Mouse (Mus musculus) ovary, postnatal 14 days (tissue): ENCODE results near the gene Nhsl1.

Experiments used
- DNase-seq: peaks from one replicate; pipeline ENCODE4 v3.0.0; 2022; ENCODE audit warnings: low spot score

The Nhsl1 gene

DNA sequence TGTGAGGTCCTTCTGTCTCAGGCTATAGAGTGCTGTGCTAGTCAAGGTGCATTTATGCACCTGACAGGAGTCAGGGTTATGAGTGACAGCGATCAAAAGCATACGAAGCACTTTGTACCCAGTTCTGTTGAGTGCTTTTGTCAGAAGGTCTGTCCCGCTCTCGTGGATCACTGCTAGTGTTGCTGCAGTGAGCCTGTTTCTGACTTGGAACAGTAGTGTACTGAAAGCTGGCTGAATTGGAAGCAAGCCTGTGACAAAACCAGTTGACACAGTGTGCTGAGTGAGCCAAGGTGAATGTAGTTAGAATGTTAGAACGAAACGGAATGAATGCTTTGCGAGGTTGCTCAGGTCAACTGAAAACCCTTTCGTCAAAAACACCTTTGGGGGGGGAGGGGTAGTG, 82.2 kb downstream of the Nhsl1 start:
- no peak for DNase-seq

DNA sequence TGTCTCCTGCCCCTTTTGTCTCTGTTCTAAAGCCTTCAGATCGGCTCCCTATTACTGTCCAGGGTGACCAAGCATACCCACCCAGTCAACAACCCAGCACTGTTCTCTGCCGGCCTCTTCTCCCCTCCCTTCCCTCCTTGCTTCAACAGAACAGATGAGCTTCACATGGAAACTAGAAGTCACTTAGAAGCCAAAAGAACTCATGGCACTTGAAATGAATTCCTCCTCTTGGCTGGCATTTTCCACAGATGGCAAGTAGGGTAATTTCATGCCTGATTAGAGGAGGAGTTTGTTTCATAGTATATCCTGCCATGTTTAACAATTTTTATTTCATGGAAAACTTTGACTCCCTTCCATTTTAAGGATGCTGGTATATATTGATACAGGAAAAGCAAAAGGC, 85.2 kb downstream of the Nhsl1 start:
- DNase-seq = no peak

DNA sequence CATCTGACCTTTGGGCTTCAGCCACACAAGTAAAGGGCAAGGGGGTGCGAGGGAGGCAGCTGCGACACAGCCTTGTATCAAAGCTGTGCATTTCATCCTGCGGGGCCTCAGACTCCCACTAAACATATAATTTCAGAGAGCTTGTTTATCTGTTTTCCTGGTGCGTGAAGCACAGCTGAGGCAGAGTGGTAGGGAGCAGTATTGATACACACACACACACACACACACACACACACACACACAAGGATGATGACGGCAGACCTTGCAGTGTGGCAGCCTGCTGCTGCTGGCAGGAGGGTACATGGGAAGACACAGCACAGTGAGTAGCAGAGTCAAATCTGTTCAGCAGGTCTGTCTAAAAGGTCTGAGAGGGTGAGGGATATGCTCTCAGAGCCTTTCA, 85.9 kb downstream of the Nhsl1 start:
- no peak for DNase-seq

DNA sequence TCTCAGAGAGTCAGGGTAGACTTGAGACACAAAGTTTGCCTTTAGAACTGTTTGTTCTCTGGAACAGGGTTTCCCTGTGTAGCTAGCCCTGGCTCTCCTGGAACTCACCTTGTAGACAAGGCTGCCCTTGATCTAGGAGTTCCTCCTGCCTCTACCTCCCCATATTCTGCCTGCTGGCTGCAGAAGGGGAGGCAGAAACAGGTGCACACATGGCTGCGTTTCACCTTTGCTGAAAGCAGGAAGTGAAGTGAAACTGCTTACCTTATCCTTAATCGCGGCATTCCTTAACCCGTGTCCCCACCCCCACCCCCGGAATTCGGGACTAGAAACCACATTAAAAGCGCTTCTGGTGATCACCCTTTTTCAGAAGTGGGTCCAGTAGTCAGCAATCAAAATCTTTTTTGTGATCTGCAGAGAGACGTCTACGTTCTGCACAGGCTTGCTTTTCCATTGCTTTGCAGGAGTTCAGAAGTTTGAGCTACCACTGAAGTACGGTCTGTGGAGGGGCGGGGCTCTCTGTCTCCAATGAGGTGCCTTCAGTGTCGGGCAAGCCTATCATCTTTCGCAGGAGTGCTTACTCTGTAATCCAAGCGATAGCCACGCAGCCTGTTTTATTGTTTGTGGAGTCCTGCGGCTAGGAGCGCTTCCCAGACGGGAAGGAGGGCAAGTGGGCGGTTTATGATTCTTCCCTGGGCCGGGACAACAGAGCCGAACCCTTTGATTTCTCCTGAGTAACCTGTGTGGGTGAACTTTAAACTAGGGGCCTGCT, 88.5 kb downstream of the Nhsl1 start:
- DNase-seq = peak; percentile 63

DNA sequence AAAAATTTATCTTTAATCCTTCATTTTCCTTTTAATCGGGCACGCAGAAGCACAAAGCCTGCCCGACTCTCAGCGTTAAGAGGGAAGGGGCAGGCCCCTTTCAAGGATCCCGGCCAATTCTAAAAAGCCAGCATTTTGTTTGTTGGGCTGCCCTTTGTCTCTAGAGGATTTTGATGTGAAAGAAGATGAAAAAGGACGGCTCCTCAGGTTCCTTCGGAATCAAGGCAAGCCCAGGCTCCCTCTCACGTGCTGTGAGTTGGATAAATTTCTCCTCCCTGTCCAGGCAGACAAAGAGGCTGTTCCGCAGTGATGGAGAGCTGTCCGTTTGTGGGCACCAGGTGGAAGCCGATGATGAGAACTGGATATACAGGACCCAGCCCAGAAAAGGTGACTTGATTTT, 89.3 kb downstream of the Nhsl1 start:
- no peak for DNase-seq

DNA sequence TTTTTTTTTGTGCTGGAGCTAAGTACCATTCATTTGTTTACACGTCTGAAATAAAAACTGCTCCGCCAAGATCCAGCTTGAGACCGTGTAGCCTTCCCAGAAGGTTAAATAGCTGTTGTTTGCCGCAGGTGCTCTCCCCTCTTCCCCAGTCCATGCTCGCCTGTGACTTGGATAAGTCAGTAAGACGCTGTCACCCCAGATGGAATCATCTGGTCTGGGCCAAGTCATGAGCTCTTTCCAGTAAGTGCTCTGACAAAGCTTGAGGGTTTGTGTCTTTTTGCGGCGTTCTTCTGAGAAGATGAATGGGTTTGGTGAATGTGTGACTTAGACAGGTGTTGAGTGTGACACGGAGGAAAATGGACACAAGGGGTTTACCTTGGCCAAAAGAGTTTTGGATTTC, 89.8 kb downstream of the Nhsl1 start:
- DNase-seq = no peak

DNA sequence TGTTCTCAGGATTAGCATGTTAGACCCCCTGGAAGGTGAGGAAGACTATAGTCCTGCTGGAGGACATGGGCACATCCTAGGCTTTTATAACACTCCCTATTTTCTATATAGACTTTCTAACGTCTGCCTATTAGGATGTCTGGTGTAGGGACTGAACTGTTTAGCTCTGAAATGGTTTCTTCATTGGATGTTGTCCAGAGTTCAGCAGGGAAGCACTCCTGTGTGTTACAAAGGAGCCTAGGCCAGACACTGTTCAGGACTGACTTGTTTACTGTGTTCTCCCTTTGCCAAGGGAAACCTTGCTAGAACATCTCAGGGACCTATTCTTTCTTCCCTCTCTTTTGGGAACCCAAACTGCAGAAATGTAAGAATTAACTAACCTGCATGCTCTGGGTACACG, 90.3 kb downstream of the Nhsl1 start:
- DNase-seq = no peak

DNA sequence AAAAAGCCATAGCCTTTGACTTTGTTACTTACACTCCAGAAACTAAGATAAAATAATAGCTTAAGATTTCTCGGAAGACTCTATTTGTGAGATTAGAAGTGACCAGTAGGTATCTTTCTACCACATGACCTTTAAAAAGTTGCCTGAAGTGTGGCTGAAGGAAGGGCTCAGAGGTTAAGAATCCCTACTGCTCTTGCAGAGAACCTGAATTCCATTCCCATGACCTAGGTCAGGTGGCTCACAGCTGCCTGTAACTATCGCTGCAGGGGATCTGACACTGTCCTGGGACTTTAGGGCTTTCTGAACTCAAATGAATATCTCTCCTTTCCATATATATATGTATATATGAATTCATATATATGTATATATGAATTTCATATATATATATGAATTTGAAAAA, 92.5 kb downstream of the Nhsl1 start:
- DNase-seq = no peak

DNA sequence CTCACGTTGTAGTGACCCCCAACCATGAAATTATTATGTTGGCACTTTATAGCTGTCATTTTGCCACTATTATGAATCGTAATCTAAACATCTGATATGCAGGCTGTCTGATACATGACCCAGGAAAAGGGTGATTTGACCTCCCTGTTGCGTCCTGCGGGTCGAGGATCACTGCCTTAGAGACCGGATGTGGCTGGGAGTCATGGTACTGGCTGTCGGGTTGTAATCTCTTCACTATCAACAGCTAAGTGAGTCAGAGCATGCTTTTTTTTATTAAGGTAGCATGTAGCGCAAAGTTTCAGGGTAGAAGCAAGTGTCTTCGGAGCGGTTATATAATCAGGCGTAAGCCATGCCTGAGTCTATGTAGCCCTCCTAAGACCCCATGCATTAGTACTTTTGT, 97.2 kb downstream of the Nhsl1 start:
- no peak for DNase-seq

DNA sequence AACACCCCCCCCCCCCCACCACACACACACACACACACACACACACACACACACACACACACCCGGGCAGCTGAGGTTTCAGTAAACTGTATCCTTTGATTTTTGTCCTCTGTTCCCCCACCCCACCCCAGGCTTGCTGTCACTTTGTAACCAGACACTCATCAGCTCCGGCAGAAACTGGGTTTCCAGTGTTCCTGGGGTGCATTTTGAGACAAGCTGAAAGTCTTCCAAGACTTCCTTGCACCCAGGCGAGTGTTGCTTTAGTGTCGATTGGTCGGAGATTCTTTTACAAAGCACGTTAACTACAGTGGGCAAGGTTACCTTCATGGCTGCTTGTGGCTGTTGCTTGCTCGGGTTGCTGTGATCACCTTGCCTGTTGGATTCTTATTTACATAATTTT, 99.4 kb downstream of the Nhsl1 start:
- DNase-seq = no peak

DNA sequence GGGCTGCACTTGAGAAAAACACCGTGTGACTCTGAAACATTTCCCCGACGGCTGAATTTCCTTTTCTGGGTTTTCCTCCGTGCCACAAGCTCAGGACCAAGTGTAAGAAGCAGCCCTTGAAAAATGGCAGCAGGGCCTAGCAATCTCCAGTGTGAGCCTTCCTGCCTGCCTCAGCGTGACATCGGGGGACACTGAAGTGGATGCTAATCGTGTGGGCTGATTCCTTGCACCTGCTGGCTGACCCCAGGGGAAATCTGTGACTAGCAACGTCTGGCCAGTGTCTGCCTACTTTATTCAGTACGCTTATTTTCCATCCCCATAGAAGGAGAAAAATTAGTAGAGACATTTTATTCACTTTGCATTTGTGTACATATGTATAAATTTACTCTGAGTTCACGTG, 100.7 kb downstream of the Nhsl1 start:
- no peak for DNase-seq

DNA sequence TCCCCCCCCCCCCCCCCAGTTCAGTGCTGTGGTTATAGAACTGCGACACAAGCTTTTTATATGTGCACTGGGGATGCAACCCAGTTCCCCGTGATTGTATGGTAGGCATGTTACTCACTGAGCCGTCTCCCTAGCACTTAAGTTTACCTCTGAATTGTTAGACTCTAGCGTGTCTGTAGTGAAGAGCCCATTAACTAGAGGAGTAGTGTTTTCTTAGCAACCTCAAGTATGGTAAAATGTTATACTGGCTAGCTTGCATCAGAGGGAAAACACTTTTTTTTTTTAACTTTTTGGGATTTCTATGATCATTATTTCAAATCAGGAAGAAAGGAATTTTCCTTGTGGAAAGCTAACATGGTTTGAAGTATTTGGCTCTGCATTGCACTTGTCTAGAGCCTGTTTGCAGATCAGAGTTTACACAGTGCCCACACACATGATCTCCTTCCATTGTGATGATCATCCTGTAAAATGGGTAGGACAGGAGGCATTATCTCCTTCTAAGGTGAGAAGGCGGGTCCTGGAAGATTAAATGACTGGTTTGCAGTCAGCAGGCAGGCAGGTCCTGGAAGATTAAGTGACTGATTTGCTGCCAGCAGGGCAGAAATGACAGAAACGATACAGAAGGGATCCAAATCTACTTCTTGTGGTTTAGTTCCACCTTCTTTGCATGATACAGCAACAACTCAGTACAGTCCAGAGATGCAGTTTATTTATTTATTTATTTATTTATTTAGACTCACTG, 101.6 kb downstream of the Nhsl1 start:
- no peak for DNase-seq

DNA sequence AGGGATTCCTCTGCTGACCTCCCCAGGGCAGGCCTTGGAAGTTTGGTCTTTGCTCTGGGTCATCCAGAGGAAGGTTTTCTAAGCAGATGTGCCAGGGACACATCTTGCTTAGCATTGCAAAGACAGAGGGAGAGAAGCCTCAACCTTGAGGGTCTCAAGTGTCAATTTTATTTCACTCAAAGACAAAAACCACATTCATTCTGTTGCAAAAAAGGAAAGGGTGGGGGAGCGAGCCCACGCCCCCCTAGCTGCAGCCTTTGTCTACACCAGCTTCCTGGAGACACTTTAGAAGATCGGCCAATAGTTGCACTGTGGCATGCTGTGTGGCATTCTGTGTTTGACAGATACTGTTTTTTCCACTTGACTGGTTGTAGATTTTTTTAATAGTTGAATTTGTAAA, 104.2 kb downstream of the Nhsl1 start:
- DNase-seq = no peak

DNA sequence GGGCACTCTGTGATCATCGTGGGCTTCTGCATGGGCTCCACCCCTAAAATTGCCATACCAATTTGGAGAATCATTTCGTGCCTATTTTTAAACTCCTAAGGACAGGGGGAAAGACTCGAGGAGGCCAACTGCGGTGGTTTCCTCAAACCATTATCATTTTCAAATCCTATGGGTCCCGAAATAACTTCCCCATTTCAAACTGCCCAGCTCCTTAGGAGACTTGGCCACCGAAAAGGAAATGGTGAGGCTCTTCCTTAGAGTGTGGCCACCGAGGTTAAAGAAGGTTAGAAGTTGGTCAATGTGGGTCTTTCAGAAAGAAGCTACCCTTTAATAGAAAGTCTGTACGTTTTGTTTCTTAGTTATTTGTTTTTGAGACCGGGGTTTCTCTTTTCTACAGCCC, 104.8 kb downstream of the Nhsl1 start:
- DNase-seq = no peak

DNA sequence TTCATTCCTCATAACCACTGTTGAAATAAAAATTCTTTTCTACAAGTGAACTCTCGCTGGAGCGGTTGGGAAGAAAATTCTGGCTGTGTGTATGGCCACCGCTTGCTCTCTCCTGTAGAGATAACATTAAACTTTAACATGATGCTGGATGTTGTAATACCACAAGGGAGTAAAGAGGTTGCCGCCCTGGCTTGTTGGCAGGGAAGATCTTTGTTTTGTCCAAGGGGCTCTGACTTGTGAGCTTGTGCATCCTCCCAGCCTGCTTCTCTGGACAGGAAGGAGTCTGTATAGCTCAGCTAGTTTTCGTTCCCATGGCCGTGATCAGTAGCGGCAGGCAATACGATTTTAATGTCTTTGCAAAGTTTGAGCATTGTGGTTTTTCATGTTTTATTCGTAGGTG, 109.1 kb downstream of the Nhsl1 start:
- no peak for DNase-seq

DNA sequence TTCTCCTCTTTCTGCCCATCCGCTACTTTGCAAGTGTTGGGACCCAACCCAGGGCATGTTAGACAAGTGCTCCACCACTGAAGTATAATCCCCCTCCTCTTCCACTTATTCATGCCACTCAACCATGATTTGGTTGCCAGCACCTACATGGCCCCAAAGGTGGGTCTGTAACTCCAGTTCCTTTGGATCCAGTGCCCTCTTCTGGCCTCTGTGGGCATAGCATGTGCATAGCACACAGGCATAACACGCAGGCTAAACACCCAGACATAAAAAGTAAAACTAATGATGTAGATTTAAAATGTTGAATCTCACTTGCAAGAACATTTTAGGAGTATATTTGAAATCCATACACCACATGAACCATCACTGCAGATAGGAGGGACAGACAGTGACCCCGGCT, 110.7 kb downstream of the Nhsl1 start:
- no peak for DNase-seq

DNA sequence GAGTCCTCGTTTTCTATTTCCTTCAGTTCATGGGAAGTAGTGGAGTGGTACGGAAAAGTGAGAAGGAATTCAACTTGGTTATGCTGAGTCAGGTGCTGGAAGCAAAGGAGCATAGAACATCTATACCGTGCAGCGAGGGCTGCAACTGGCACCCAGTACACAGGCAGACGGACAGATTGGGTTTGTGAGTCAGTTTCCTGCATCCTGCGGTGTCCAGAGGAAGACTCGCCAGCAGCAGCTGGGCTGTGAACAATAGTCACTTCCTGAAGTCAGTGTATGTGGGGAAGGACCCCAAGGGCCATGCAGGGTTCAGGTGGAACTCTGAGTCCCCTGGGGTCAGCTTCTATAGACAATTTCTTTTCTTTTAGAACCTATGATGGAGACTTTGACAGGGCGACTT, 111.4 kb downstream of the Nhsl1 start:
- no peak for DNase-seq

DNA sequence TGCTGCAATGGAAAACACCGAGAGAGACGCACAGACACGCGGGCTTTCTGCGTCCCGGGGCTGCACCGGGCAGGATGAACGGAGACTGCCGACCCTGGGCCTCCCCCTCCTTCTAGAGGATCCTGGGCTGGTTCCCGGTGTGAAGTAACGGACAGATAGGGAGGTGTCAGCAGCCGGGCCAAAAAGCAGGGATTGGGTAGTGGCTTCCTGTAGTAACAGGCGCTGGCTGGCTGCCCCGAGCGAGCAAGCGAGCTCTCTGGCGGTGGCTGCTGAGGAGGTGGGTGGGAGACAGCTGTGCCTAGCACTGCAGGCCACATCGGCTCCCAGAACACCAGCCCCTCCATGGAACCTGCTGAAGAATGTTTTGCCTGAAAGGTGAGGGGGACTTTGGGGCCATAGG, 112.2 kb downstream of the Nhsl1 start:
- DNase-seq = peak; percentile 64

DNA sequence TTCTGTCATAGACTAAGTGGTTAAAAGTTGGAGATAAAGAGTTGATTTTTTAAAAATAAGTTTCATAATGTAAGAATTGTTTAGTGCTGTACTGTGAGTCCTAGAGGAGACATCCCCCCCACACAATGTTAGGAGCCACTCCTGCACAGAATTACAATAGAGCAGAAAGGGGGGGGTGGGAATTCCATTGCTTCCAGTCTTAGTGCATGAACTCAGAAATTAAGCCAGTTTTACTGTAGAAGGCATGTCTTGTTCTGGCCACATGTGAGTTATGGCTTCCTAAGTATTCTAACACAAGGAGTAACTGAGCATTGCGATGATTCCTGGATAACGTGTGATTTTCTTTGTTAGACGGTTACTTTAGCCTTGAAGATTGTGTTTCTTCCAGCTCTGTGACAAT, 112.8 kb downstream of the Nhsl1 start:
- DNase-seq = no peak

DNA sequence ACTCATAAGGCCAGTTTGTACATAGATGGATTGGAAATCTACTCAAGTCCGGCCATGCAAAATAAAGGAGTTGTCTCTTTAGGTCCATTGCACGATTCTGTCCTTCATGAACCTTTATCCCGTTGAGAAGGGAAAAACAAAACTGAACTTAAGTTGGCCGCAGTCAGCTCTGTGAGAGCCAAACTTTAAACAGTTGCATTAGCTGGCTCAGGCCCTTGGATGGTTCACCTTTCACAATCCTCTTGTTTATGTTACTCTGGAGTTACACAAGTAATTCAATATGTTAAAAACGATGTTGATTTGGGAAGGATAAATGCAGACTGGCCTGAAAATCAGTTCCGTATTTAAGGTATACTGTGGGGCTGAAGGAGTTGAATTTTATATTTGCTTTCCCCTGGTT, 116.7 kb downstream of the Nhsl1 start:
- DNase-seq = no peak

DNA sequence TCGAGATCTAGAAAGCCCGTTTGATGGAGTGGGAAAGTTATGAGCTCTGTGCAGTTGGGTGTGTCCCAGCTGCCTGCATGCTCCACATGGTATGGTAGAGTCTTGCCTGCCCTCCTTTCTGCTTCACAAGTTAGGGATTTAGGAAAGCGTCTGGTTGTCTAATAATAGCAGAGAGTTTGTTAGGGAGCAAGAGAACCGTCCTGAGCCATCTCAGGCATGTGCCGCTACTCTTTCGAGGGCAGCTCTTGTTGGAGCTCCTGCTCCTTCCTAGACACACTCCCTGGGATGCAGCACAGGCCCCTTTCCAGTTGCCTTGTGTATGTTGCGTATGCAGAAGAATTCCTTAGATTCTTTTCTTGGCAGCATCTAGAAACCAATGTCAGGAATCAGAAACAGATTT, 117.2 kb downstream of the Nhsl1 start:
- DNase-seq = no peak

DNA sequence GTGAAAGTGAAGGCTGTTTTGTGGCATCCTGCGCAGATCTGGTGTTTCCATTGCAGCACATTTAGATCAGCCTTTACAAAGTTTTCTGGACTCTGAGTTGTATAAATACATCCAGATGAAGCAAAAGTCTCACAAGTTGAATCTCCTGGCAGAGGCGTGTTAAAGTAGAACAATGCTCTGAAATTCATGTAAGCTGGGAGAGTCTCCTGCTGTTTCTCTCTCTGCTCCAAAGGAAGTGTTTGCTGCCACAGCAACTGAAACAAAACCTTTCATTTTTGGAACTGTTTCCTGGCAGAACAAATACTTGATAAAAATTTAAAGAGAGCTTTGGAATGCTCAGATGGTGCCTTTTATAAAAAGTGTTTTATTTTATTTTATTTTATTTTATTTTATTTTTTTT, 118.8 kb downstream of the Nhsl1 start:
- no peak for DNase-seq

DNA sequence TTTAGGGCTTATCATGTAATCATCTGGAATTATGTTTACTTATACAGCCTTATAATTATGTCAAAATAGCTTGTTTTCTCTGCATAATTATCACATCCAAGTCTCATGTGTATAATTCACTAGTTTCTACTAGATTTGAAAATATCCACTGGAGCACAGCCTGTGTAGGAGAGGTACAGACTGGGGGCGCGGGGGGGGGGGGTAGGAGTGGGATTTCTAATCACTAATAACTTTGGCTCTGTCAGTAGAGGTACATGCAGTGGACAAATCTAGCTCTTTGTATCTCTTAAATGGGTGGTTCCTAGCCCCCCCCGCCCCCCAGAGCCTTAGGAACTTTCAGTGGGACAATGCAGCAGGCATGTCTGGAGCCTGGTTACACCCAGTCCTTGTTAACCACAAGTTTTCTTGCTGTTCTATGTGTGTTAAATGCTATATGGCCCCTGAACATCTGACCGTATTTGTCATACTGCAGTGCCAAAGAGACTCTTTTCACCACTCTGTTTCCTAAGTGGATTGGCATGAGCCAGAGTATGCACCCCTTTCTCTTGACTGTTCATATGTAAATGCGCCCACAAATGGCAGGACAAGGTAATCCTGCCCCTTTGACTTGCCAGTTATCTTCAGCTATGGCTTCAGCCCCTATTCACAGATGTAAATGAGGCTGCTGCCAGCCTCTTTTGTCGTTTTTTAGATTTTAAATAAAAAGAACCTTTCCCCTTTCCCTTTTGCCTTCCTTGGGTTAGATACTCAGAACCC, 127.0 kb downstream of the Nhsl1 start:
- no peak for DNase-seq
